Mouse (Mus musculus) heart, adult 8-10 months (tissue): ENCODE data around the gene Gm44805. TPM values are rescaled to one million over a fixed set of nuclear protein-coding genes. Genes with fewer than 3 reads are reported as not detected.
A peak's percentile ranks its signal among the peaks of the same experiment; 100 is the strongest.

Experiments
- DNase-seq: peaks from one replicate; pipeline ENCODE4 v3.0.0; 2022; ENCODE audit warnings: low spot score
- total RNA-seq, 4 experiments: library from RNA; stranded (reverse); gene quantifications; 2 replicates each; pipeline ENCODE4 v1.2.4; 2022

The Gm44805 gene
- total RNA-seq, 4 experiments from 2014 or later, result not detected

DNA sequence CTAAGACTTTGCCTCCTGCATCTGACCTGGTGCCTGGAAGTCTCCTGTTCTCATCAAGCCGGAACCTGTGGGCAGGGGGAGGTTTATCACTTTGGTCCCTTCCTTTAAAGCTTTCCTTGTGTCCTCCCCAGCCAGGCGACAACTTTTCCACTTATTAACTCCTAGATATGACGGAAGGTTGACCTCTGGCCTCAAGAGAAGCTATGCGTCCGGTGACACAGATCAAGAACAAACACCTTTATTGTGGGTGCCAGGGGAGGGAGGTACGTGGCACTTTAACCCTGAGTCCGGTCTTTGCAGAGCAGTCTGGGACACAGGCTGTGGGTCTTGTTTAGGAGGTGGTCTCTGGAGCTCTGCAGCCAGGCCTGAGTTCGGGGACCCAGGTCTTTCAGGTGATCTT lies 3.4 kb downstream of the Gm44805 start, which contains the start of gene Apoc2:
Gene Apoc2 (minus strand): TSS at position 70 of the 400 bp plus-strand sequence.
- no peak for DNase-seq

DNA sequence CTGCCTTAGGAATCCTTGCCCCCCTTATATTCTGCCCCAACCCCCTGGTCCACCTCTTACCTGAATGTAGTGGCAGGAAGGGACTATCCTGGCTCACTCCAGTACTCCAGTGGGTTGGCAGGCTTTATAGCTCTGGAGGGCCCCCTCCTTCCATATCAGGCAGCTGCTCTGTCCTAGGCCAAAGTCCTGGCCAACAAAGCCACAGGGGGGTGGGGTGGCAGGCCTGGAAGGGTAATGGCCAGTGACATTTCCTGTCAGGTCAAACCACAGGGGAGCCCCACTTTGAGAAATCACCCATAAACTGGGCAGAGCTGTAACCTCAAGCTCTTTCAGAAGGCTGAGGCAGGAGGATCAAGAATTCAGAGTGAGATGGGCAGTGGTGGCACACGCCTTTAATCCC lies 4.6 kb downstream of the Gm44805 start:
- DNase-seq, result no peak

DNA sequence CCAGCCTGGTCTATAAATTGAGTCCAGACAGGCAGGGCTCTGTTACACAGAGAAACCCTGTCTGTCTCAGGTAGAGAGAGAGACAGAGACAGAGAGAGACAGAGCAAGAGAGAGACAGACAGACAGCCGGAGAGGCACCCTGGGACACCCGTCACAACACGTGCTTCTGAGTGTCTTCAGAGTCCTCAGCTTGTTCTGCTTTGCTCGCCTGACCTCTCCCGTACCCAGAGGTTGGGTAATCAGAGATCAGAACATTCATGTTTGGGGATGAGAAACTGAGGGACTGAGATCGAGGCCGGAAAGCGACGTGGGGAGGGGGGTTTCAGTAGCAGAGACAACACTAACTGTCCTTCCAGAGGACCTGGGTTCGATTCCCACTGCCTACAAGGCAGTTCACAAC lies 5.4 kb downstream of the Gm44805 start:
- DNase-seq, result no peak

DNA sequence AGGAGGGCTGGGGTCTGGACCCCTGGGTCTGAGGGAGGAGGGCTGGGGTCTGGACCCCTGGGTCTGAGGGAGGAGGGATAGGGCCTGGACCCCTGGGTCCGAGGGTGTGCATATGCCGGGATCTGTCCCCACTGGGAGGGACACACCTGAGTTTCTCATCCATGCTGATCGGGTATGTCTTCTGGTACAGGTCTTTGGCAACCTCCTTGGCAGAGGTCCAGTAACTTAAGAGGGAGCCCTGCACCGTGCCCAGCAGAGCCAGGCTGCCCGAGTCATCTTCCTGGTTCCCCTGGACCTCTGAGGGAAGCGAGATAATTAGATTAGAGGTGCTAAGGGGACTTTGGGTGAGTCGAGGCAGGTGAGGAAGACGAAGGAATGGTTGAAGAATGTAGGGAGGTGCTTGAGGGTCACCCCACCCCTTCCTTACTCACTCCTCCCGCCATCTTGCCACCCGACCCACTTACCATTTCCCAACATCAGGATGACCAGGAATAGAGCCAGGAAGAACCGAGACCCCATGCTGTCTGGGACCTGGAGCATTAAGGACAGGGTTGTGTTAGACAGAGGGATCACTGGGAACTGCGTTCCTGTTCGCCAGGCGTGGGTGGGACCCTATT lies 8.0 kb downstream of the Gm44805 start:
- DNase-seq, result no peak

DNA sequence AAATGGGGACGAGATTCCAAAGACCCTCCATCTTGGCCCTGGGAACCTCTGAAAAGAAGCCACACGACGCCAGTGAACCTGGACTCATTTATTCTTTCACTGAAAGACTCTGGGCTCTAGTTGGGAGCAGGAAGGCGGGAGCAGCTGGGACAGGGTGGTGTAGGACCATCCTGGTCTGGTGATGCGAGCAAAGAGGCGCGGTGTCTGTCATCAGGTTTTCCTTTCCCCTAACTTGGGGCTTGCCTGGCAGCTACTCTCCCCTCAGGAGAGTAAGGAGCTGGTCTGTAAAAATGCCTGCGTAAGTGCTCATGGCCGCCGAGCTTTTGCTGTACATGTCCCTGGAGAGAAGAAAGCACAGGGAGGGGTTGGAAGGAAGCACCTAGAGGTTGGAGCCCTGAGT lies 9.7 kb downstream of the Gm44805 start:
- DNase-seq, result no peak

DNA sequence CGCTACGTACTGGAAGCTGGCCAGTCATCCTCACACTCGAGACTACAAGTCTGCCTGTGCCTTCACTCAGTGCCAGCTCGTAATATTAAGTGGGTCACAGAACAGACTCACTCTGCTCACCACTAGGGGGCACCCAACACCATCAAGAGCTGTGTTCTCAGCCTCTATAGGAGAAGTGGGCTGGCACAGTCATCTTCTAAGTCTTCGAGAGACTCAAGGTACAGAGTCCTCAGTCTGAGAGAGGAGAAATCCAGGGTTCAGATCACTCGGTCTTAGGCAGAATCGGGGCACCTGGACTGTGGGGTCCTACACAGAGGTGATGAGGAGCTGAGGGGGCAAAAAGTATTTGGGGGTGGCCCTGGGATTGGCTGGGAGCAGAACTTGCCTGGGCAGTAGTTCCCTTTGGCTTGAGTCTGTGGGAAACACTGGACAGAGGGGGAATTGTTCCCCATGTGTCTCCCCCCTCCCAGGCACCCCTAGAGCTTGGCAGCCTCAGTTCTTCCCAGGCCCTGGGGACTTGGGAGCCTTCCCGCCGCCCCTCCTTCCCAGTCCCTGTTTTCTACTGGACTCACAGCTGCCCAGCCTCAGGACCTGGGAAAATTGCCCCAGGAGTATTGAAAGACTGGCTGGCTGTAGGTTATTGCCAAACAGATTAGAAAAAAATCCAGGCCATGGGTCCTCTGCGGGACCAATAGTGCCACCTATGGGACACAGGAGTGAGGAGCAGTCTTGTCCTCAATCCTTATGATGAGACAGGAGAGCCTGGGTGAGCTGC lies 12.1 kb downstream of the Gm44805 start:
- peak; percentile 92 for DNase-seq

DNA sequence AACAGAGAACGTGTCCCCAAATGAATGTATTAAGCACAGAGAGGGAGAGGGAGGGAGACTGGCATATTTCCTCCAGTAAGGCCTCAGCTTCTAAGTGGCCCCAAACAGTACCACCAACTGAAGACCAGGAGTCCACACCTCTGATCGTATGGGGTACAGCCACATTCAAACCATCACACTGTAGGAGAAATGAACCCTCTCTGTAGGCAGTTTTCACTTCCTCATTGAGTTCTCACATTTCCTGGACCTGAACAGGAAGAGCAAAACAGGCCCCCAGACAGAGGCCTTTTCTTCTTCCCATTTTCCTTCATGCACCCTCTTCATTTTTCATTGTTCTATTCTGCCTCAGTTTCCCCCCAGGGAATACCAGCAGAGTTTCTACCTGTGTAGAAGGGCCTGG lies 13.8 kb downstream of the Gm44805 start:
- DNase-seq, result no peak

DNA sequence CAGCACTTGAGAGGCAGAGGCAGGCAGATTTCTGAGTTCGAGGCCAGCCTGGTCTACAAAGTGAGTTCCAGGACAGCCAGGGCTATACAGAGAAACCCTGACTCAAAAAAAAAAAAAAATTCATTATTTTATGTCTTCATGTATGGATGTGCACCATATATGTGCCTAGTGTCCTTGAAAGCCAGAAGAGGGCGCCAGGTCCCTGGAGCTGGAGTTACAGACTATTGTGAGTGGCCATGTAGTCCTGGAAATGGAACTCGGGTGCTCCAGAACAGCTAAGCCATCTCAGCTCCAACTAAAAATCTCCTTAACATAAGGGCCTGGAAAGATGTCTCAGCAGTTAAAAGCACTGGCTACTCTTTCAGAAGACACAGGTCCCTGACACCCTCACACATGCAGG lies 14.5 kb downstream of the Gm44805 start:
- no peak for DNase-seq

DNA sequence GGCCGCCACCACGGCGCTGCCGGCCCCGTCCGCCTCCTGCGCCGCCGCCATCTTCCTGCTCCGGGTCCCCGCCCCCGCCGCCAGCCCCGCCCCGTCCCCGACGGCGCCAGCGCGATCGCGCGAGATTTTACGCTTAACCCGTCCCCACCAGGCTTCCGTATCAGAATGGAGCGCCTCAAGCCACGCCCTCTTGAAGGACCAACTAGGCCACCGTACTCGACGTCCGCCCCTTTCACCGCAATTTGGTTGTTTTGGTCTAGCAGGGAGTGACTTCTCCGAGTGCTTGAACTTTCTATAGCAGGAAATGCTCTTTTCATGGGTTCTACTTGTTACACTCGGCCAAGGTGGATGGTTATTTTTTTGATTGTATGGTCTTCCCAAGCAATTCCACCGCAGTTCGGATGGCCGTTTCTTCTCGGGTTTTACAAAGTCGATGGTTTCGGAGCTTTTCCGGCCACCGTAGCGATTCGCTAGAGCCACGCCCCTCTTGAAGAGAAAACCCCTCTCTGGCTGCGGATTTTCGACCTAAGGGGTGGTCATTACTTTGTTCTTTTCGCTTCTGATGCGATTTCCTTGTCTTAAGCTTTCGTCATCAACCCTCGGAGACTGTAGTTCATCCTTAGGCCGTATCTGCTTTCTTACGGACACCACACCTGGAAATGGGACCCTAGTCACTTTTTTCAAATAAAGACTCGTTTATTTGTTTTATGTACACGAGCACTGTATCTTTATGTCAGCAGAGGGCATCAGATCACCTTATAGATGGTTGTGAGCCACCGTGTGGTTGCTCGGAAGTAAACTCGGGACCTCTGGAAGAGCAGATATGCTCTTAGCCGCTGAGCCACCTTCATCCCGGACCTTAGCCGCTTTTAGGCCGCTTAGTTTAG lies 16.0 kb downstream of the Gm44805 start, which contains the start of gene Clptm1:
Gene Clptm1 (minus strand): TSS at position 79 of the 887 bp plus-strand sequence.
- peak; percentile 99 for DNase-seq

DNA sequence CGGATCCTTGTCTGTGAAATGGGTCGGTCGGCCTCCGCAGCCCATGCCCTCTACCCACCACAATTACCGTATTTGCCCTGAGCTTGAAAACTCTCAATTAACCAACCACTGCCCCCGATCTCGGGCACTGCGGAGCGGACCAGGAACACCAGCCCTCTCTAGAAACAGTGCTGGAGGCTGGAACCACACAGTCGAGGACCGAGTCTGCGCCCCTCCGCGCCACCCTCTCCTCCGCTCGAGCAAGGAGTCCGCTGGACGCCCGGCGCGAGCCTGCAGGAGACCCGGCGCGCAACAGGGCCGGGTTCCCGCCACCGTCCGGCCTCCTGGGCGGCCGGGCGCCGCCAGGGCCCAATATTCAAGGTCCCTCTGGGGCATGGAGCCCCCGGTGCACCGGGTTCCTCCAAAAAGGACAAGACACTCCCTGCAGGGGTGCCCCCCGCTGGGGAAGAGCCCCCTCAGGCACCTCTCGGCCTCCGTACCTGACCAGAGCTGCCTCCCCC lies 16.7 kb downstream of the Gm44805 start:
- no peak for DNase-seq

DNA sequence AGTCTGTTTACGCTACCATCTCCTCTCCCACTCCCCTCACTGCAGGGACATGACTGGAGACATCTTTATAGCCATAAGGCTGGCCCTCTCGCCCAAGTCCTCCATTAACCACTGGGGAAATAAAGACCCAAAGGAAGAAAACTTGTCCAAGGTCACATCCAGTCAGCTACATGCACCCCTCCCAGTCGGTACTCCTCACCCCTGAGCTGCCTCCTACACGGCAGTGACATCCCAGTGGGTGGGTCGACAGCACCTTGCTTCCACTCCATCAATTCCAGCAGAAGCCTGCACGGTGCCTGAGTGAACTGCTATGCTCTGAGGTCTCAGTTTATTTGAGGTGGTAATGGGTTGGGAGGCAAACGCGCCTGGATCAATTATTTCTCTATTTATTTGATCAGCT lies 17.3 kb downstream of the Gm44805 start:
- no peak for DNase-seq

DNA sequence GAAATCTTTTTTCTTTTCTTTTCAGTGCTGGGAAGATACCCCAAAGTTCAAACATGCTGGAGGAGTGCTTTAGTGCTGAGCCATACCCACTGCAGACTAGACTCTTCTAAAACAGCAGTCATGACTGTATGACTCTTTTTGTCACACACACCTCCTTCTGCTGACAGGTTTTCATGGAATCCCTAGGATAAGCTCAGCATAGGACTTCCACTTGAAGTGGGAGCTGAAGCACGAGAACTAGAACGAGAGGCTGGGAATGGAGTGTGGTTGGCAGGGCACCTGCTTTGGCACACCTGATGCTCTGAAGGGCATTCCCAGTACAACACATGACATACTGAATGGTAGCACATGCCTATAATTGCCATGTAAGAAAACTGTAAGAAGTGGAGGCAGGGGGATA lies 28.6 kb downstream of the Gm44805 start:
- peak; percentile 73 for DNase-seq

DNA sequence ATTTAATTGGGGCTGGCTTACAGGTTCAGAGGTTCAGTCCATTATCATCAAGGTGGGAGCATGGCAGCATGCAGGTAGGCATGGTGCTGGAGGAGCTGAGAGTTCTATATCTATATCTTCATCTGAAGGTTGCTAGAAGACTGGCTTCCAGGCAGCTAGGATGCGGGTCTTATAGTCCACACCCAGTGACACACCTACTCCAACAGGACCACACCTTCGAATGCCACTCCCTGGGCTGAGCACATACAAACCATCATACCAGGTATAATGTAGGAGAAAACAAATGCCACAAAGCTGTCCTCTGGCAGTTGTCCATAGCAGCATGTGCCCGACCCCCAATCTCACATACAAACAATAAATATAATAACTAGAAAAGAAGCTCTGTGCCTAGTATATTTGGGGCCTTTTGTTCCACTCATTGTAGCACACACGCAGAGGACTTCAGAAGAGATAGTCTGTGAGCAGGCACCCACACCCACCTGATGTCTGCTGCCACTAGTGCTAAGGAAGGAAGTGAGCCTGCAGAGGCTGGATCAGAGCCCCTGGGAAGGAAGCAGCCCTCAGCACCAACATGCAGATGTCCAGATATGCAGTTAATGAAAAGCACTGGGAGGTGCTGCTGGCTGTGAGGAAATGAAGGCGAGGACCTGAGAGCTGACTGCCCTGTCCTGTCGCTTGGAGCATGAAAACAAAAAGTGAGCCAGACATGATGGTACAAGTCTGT lies 30.0 kb downstream of the Gm44805 start:
- DNase-seq, result no peak

DNA sequence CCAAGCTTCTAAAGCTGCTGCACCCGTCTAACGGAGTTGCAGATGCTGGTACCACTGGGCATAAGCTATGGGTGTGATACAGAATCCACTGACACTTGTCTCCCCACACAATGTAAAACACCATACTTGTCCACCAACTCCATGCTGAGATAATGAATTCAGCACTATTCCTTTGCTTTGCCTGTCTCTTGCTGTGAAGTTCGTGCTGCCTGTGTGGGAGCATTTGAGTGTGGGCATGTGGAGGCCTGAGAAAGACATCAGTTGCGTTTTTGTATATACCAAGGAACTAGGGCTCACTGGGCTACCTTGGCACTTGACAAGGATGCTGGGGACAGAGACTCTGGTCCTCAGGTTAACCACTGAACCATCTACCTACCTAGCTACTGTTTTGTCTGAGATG lies 40.0 kb downstream of the Gm44805 start:
- no peak for DNase-seq

DNA sequence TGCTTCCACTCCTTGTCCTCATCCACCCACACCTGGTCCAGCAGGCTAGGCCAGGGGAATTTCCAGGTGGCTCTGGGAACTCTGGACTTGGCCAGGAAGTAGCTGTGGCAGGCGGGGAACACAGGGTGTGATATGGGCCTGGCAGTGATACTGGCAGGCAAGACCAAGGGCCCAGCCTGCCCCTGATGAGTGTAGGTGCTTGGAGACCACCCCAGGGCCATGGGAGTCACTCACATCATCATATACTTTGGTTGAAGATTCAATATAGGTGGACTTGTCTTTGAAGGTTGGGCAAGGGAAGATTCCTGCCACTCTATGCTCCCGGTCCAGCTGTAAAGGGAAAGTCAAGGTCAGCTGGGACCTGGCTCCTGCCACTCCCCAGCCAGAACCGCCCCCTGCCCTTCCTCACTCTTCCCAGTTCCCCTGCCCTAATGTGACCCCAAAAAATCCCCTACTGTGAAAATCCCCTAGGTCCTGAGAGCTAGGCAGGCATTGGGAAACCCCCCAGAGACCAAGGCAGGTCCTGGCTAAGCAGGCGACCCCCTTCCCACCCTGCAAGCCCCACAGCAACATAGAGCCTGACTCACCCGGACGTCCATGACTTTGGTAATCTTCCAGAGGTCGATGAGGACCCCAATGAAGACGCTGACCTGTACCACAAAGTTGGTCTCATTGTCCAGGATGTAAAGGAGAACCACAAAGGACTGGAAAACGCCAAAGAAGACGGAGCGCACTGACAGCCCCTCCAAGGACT lies 46.0 kb downstream of the Gm44805 start:
- no peak for DNase-seq

DNA sequence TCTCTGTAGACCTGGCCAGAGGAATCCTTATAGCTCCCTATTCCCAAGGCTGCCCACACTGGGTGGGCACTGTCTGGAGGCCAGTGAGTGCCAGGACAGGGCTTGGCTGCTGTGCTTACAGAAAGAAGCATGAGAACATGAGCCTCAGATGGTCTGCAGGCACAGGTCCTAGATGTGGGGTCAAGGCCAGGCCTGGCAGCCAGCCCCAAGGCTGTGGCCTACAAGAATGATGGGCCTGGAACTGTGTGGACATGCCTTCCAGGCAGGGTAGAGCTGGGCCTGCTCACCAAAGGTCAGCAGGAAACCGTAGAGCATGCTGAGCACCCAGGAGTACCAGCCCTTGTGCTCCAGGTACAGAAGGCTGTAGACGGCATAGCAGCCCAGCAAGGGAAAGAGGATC lies 46.6 kb downstream of the Gm44805 start:
- DNase-seq, result no peak

DNA sequence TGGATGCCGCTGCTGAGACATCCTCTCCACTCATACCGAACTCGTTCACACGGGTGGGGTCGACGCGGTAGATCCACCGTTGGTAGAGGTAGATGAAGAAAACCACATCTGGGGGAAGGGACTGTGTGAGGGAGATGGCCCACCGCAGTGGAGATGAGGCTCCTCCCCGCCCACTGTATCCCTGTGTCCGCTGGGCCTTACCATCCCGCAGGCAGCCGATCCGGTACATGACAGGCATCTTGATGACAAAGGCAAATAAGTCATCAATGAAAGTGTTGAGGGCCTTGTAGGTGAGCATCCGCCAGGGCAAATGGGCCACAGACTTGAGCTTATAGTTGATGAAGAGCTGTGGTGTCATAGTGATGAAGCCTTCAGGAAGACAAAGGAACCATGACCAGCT lies 47.4 kb downstream of the Gm44805 start:
- DNase-seq, result no peak

DNA sequence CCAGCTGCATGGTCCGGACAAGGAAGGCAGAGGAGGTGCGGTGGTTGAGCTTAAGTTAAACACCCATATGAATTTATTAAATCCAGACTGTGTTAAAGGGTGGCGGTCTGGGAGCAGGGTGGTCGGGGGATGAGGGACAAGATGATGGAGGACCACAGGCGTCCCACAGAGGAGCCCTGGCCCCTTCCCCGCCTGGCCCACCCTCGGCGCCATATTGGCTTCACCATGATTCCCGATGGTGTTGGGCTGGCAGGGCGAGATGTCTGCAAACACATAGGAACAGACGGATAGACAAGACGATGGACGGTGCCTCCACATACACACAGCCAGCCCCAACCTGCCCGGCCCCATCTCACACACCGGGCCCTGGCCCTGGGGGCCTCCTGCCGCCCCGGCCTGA lies 48.0 kb downstream of the Gm44805 start:
- no peak for DNase-seq

DNA sequence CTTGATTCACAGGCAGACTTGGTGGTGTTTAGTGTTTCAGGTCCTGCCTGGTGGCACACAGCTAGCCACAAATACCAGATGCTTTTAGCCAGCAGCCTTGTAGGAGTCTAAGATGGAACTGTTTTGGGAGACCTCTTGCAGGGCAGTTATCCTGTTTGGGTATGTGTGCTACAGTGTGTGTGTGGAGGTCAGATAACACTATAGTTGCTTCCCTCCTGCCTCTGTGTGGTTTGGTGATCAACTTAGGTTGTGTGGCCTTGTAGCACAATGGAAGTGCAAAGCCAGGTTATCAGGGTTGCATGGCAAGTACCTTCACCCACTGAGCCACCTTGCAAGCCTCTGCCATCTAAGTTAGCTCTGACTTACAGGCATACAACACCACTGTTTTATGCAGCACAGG lies 48.5 kb downstream of the Gm44805 start:
- DNase-seq, result no peak

DNA sequence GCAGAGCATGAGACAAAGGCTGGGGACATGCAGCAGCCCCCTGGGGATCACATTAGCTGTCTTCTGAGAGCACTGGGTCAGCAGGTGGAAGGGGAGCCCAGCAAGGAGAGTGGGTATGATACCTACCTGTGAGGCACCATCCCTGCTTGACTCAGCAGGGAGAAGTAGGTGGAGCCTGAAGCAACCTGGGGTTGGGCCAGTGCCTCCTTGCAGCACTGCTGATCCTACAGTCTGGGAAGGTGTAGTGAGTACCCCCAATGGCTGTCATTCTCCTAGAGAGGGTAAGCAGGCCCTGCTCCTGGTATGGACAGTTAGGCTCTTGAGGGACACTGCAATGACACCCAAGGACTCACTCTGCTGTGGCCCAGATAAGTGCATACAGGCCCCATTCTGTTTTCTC lies 48.9 kb downstream of the Gm44805 start:
- DNase-seq, result no peak

DNA sequence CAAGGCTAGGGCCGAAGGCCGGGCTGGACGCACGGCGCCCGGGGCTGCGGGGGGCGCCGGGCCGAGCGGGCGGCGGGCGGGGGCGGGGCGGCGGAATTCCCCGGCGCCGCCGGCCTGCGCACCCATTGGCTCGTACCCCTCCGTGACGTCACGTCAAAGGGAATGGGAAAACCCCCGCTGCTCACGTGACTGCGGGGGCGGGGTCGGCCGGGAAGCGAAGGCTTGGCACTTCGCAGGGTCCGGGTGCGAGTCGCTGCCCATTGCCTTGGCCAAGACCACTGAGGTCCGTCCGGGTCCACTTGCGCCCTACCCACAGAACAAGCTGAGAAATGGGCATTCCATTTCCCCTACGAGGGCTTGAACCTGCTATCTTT lies 51.9 kb downstream of the Gm44805 start, which contains the start of gene Relb:
Gene Relb (minus strand): TSS at position 78 of the 374 bp plus-strand sequence.
- DNase-seq, result peak; percentile 89
